Mouse (Mus musculus) hindbrain, embryonic 11.5 days (tissue): Measurements from ENCODE around the gene Nsf. TPM values are rescaled to one million over a fixed set of nuclear protein-coding genes. Genes with fewer than 3 reads are reported as not detected.

ENCODE experiments used
- ATAC-seq: fragments of 200-750 bp; cut with Nextera tagmentation; 2 replicates; pipeline ENCODE4 v1.8.0; 2017; ENCODE audit warnings: mild to moderate bottlenecking, moderate TSS enrichment, moderate library complexity; ENCODE audit not compliant: low FRiP score
- DNase-seq: peaks from one replicate; pipeline ENCODE4 v3.0.0-alpha.2; 2015; ENCODE audit warnings: low spot score
- H3K27ac ChIP-seq: fragments of 300-500 bp; sonication (generic); 2 replicates; pipeline ENCODE4 v1.5.1; 2014; ENCODE audit warnings: mild to moderate bottlenecking, low read depth, low read length
- H3K27me3 ChIP-seq: fragments of 300-500 bp; sonication (generic); 2 replicates; pipeline ENCODE4 v1.6.1; 2014; ENCODE audit warnings: mild to moderate bottlenecking, low read length, moderate library complexity, mixed read lengths; ENCODE audit not compliant: control insufficient read depth, insufficient read depth
- H3K36me3 ChIP-seq: fragments of 300-500 bp; sonication (generic); 2 replicates; pipeline ENCODE4 v1.6.1; 2014; ENCODE audit warnings: mild to moderate bottlenecking, low read length, moderate library complexity, mixed read lengths; ENCODE audit not compliant: control insufficient read depth, insufficient read depth
- H3K4me1 ChIP-seq: fragments of 300-500 bp; sonication (generic); replicated peaks from 2 replicates; pipeline ENCODE4 v1.6.1; 2014; ENCODE audit warnings: low read length, mixed read lengths; ENCODE audit not compliant: control insufficient read depth, insufficient read depth
- H3K4me2 ChIP-seq: fragments of 300-500 bp; sonication (generic); replicated peaks from 2 replicates; pipeline ENCODE4 v1.6.1; 2014; ENCODE audit warnings: mild to moderate bottlenecking, low read depth, low read length
- H3K4me3 ChIP-seq: fragments of 300-500 bp; sonication (generic); 2 replicates; pipeline ENCODE4 v1.5.1; 2014; ENCODE audit warnings: low read depth, low read length
- H3K9ac ChIP-seq: fragments of 300-500 bp; sonication (generic); 2 replicates; pipeline ENCODE4 v1.6.1; 2014; ENCODE audit warnings: low read depth, low read length
- H3K9me3 ChIP-seq: fragments of 300-500 bp; sonication (generic); 2 replicates; pipeline ENCODE4 v1.6.1; 2016; ENCODE audit warnings: low read length; ENCODE audit not compliant: control insufficient read depth
- WGBS: fragments of 180-500 bp; shearing (Covaris S2); extraction: QIAGEN DNeasy Blood & Tissue Kit; methylation state at CpG from one replicate; pipeline ENCODE4 v1.1.7; 2014; 5-methylcytosine and 5-hydroxymethylcytosine counted together
- polyA plus RNA-seq: library from polyadenylated mRNA; unstranded; fragments of >200 nt; fragmentation: Nextera tagmentation; extraction: Ambion mirVana; gene quantifications from 2 replicates; pipeline ENCODE4 v1.2.1, GENCODE M21; 2014

Nsf gene
- polyA plus RNA-seq, 1 experiment from 2014 or later, result 59.7 TPM

DNA sequence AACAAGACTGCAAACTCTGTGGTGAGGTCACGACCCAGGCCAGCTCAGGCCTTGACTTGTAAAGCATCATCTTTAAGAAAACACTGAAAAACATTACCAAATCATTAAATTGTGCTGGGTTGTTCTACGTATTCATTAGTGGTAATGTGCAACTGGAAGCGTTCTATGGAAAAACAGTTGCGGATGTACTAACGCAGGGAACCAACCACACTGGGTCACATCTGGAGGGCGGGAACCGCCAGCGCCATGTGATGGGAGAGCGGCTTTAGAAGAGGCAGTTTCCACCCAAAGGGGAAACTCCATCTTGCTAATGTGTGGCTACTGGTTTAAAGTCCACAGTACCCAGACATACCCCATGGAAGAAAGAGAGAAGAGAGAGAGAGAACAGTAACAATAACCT lies 123.4 kb downstream of the Nsf start:
- DNase-seq (no peak), ATAC-seq (no peak)
- H3K27me3 ChIP-seq, result no peaks in the 10 kb centered on the region
- H3K9me3 ChIP-seq, result no peaks in the 10 kb centered on the region
- no peaks in the 10 kb centered on the region for H3K4me1 ChIP-seq
- 93% methylated on average over 9 of the region's 9 CpGs for WGBS
- H3K9ac ChIP-seq, result no peak overlapping the region
- no peak overlapping the region for H3K27ac ChIP-seq
- H3K36me3 ChIP-seq, result no peaks in the 10 kb centered on the region
- no peak overlapping the region for H3K4me2 ChIP-seq
- H3K4me3 ChIP-seq, result no peak overlapping the region

DNA sequence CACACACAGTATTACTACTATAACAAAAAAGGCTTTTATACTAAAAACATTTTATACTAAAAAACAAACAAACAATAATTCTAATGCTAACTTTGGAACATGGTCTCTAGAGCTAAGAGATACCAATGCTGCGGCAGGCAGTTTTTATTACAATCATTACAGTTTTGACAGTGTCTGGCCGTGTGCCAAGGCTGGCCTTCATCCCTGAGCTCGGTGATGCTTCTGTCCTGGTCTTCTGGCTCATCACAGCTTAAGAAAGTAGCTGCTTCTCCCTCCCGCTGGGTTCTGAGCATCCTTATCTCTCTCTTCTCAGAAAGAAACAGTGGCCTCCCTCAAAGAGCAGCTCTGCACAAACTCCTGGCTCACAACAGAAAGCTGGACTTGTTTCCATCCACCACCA lies 123.9 kb downstream of the Nsf start:
- Histone ChIP-seq H3K9ac (no peak overlapping the region), H3K27ac (no peak overlapping the region), H3K4me2 (no peak overlapping the region), H3K9me3 (no peaks in the 10 kb centered on the region), H3K4me3 (no peak overlapping the region), H3K4me1 (no peaks in the 10 kb centered on the region), H3K27me3 (no peaks in the 10 kb centered on the region), H3K36me3 (no peaks in the 10 kb centered on the region)
- ATAC-seq (no peak), DNase-seq (no peak)
- WGBS, result 85% methylated on average over 4 of the region's 4 CpGs

DNA sequence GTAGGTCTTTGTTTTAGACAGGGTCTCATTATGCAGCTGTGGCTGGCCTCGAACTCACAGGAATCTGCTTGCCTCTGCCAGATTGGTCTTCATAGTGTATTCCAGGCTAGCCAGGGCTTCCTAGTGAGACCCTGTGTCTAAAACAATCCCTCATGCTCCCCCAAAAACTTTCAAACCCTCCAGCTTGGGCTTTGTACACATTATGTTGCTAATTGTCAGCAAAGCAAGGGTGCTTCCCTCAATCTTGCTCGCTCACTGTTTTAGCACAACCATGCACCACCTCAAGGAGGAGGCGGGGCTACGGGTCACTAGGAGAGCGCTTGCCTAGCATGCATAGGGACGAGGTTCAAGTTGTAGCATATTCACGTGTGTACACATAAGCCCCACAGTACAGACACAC lies 125.0 kb downstream of the Nsf start:
- no peak for DNase-seq
- H3K36me3 ChIP-seq, result no peaks in the 10 kb centered on the region

DNA sequence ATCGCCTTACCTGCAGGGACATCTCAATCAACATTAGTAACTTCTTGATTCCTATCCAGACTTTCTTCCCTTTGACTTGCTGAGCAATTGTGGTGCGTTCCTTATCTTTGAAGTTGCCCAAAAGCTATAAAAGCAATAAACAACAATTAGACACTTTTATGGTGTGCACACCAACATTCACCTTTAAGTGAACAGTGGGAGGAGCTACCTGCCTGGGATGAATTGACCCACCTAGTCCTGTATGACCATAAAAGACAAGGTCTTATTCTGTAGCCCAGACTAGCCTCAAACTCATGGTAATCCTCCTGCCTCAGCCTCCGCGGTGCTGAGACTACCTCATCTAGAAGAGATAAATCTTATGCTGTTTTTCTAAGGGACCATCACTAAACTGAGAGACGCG lies 126.7 kb downstream of the Nsf start:
- no peak overlapping the region for H3K4me2 ChIP-seq
- DNase-seq, result no peak
- H3K9me3 ChIP-seq, result no peaks in the 10 kb centered on the region
- no peak for ATAC-seq
- H3K36me3 ChIP-seq, result peaks cover 7% of the 10 kb centered on the region; the same call in 1 of the 2 replicates
- H3K27ac ChIP-seq, result no peak overlapping the region
- WGBS, result 95% methylated on average over 6 of the region's 6 CpGs
- no peaks in the 10 kb centered on the region for H3K27me3 ChIP-seq
- no peak overlapping the region for H3K4me3 ChIP-seq
- no peaks in the 10 kb centered on the region for H3K4me1 ChIP-seq
- no peak overlapping the region for H3K9ac ChIP-seq

More for the DNA sequence above, 125.0 kb downstream of the Nsf start:
- H3K27ac ChIP-seq, result no peak overlapping the region
- no peak overlapping the region for H3K4me3 ChIP-seq
- no peaks in the 10 kb centered on the region for H3K4me1 ChIP-seq
- H3K27me3 ChIP-seq, result no peaks in the 10 kb centered on the region
- H3K9ac ChIP-seq, result no peak overlapping the region
- no peak overlapping the region for H3K4me2 ChIP-seq
- ATAC-seq, result no peak
- 84% methylated on average over 7 of the region's 7 CpGs for WGBS
- H3K9me3 ChIP-seq, result no peaks in the 10 kb centered on the region

DNA sequence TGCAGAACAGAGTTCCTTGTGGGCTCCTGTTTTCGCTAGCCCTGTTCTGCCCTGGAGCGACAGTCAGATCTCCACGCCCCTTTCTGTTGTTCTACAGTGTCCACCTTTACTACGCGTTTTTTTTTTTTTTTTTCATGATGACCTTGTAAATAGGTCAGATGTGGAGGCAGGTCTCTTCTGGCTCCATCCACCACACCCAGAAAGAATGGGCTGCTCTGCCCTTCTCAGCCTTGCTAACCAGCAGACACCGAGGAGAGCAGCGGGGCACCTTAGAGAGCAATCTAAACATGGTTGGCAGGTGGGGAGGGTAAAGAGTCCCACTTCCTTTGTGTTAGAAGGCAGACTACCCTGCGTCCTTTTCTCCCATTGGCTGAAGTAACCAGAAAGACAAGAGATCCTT lies 137.1 kb downstream of the Nsf start:
- Histone ChIP-seq H3K9ac (no peak overlapping the region), H3K4me3 (no peak overlapping the region), H3K4me2 (no peak overlapping the region), H3K4me1 (0 out of 2 replicates have a peak, but pooled peaks cover 2% of the 10 kb centered on the region), H3K36me3 (no peaks in the 10 kb centered on the region), H3K27ac (no peak overlapping the region), H3K27me3 (peaks cover 9% of the 10 kb centered on the region; the same call in 1 of the 2 replicates), H3K9me3 (no peaks in the 10 kb centered on the region)
- no peak for ATAC-seq
- DNase-seq, result no peak
- 86% methylated on average over 8 of the region's 8 CpGs for WGBS

DNA sequence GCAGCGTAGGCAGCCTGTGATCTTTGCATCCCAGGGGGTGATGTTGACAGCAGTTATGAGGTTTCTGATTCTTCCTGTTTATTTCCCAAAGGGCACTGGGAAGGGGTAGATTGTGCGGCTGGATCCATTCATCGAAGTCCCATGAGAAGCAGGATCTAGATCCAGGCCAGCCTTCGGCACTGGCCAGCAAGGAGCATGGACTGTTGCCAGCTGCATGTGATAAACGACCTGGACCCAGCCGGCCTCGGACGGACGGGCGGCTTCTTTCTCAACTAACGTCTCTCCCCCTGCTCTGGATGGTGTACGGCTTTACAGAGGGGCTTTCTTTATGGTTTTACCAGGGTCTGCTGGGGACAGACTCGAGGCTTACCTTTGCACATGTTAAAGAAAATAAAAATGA lies 137.9 kb downstream of the Nsf start:
- 0 out of 2 replicates have a peak overlapping the region, but pooled peaks have one; percentile 7 for H3K9ac ChIP-seq
- H3K4me1 ChIP-seq, result peaks cover 6% of the 10 kb centered on the region; the same call in 1 of the 2 replicates
- no peaks in the 10 kb centered on the region for H3K36me3 ChIP-seq
- H3K4me2 ChIP-seq, result no peak overlapping the region
- WGBS, result 48% methylated on average over 13 of the region's 13 CpGs
- H3K9me3 ChIP-seq, result no peaks in the 10 kb centered on the region
- H3K27me3 ChIP-seq, result peaks cover 15% of the 10 kb centered on the region; the same call in 1 of the 2 replicates
- no peak overlapping the region for H3K27ac ChIP-seq
- H3K4me3 ChIP-seq, result no peak overlapping the region
- no peak for ATAC-seq
- DNase-seq, result no peak

DNA sequence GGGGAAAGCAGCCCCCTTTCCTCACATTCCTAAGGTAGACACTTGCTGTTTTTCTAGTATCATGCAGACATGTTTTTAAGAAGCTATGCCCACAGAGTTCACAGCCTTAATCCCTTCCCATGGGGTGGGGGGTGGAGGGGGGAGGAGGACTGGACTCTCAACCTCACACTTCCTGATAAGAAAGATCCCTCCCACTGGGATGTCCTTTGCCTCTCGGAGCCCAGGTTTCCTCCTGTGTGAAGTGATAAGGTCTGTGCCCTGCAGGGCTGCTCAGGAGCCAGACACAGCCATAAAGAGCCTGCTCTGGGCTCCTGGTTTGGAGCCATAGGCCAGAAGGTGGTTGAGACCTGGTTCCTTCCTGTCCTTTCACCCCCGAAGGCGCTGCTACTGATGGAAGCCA lies 139.0 kb downstream of the Nsf start:
- Histone ChIP-seq H3K9me3 (no peaks in the 10 kb centered on the region), H3K4me2 (no peak overlapping the region), H3K27ac (no peak overlapping the region), H3K9ac (no peak overlapping the region), H3K27me3 (peaks cover 16% of the 10 kb centered on the region; the same call in 1 of the 2 replicates), H3K36me3 (no peaks in the 10 kb centered on the region), H3K4me3 (no peak overlapping the region), H3K4me1 (peaks cover 6% of the 10 kb centered on the region)
- WGBS, result 51% methylated on average over 3 of the region's 3 CpGs
- no peak for DNase-seq
- no peak for ATAC-seq

DNA sequence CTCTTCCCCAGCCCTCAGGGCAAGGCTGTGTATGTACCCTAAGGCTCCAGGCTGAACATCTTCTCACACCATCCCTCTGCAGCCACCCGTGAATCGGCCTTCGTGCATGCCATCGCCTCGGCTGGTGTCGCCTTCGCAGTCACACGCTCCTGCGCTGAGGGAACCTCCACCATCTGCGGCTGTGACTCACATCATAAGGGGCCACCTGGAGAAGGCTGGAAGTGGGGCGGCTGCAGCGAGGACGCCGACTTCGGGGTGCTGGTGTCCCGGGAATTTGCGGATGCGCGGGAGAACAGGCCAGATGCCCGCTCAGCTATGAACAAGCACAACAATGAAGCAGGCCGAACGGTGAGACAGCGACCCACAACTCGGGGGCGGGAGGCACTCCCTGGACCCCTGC lies 142.6 kb downstream of the Nsf start:
- Histone ChIP-seq H3K36me3 (no peaks in the 10 kb centered on the region), H3K4me1 (peaks cover 21% of the 10 kb centered on the region), H3K4me3 (no peak overlapping the region), H3K27ac (no peak overlapping the region), H3K9ac (no peak overlapping the region), H3K27me3 (peaks cover 29% of the 10 kb centered on the region; the same call in 1 of the 2 replicates), H3K9me3 (no peaks in the 10 kb centered on the region), H3K4me2 (no peak overlapping the region)
- WGBS, result 53% methylated on average over 25 of the region's 25 CpGs
- DNase-seq, result no peak
- ATAC-seq, result no peak

DNA sequence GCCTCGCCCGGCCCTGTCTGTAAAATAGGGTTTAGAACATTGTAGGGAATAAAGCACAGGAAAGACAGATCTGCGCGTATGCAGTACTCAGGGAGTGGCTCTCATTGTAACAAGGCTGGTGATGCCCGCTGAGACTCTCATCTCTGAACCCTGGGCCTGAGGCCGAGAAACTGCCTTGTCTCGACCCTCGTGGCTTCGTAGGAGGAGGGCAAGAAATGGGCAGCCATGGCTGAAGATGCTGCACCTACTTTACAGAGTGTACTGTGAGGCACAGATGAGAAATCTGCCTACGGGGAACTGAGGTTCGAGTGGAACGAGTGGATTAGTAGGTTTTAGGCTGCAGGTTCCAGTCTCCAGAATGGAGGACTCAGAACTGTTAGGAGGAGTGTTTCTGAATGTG lies 143.2 kb downstream of the Nsf start:
- WGBS, result 12% methylated on average over 12 of the region's 12 CpGs
- Histone ChIP-seq H3K4me2 (peak overlapping the region; percentile 92), H3K4me1 (peaks cover 19% of the 10 kb centered on the region), H3K9ac (peak overlapping the region; percentile 75; the same call in 1 of the 2 replicates), H3K27ac (peak overlapping the region; percentile 83), H3K4me3 (peak overlapping the region; percentile 47), H3K27me3 (peaks cover 29% of the 10 kb centered on the region; the same call in 1 of the 2 replicates), H3K9me3 (no peaks in the 10 kb centered on the region), H3K36me3 (no peaks in the 10 kb centered on the region)
- ATAC-seq, result no peak; the same call in 1 of the 2 replicates
- DNase-seq, result no peak
